Mouse (Mus musculus): ENCODE results near the gene Os9. TPM values are rescaled to one million over a fixed set of nuclear protein-coding genes. Genes with fewer than 3 reads are reported as not detected.
A peak's percentile ranks its signal among the peaks of the same experiment; 100 is the strongest.
"Not testable (repeated sequence)": the region's sequence is repeated elsewhere in the genome, so short reads cannot be mapped to it uniquely, and the experiment has no call there.

The Os9 gene
- total RNA-seq, 2 experiments from 2014 or later = 29.4 to 33.9 TPM

DNA sequence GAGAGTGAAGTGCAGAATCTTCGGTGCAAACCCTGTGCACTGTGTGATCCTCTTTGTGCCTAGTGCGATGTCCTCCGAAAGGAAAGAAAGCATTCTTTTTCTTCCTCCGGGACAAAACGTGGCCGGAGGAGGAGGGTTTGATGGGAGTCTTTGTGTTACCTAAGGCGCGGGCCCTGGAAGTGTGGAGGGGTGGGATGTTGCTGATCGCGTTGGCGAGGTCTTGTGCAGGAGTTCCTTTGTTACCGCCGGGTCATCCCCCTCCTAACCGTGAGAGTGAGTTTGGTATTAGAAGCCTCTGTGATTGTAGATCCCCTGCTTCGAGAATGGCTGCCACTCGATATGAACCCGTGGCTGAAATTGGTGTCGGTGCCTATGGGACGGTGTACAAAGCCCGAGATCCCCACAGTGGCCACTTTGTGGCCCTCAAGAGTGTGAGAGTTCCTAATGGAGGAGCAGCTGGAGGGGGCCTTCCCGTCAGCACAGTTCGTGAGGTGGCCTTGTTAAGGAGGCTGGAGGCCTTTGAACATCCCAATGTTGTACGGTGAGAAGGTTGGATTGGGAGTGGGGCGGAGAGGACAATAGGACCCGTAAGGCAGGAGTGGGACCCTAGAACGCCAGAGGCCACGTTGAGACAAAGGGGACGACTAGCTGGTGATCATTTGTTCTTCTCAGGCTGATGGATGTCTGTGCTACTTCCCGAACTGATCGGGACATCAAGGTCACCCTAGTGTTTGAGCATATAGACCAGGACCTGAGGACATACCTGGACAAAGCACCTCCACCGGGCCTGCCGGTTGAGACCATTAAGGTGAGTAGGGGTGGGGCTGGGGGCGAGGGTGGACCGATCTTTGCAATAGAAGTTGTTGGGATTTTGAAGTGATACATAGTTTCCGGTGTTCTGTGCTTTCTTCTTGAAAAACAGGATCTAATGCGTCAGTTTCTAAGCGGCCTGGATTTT, 56.7 kb downstream of the Os9 start:
- DNase-seq = no peak

DNA sequence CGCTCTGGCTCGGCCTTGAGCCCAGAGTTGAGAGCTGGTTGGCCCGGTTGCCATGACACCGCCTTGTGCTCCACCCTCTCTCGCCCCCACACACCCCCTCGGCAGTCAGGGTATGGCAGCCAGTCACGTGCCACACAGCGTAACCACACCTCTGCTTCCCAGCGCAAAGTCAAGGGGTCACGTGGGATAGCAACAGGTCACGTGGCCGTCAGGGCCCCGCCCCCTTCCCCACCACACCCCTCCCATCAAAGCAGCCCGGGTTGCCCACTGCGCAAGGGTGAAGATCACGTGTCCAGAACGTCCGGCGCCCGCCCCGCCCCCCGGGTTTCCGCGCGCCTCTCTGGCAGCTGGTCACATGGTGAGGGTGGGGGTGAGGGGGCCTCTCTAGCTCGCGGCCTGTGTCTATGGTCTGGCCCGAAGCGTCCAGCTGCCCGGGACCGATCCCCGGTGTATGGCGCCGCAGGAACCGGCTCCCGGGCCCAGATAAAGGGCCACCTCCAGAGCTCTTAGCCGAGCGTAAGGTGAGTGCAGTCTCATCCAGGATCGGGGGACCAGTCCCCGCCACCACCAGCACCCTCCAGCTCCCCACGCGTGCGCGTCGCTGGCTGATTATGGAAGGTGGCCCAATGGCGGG, 57.6 kb downstream of the Os9 start, which contains the start of gene Cdk4:
Cdk4 (plus strand) TSS at position 296 of the 634 bp plus-strand sequence.
- DNase-seq = peak; percentile 98

DNA sequence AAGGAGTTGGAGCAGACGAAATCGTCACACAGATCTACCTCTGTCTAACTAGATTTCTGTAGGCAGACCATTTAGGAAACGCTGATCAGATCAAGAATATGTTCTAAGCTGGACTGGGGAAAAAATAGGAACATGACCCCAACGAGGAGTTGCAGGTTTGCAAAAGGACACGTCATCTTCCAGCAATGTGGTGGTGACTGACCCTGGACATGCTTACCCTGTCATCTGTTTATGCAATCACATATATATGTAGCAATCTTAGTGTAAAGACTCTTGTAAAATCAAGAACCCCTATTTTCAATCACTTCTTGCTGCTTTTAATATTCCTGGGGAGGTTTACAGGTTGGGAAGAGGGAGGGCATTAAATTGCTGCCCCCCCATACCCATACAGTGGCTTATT, 58.4 kb downstream of the Os9 start:
- no peak for DNase-seq

DNA sequence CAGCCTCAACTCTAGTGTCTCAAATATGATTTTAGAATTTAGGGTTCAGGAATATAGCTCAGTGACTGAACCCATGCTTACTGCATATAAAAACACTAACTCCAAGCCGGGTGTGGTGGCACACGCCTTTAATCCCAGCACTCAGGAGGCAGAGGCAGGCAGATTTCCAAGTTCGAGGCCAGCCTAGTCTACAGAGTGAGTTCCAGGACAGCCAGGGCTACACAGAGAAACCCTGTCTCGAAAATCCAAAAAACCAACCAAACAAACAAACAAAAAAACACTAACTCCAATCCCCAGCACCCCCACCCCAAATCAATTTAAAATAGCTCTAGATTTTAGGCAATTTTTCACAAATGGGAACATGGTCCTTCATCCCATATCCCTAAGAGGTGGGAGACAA, 58.8 kb downstream of the Os9 start:
- not testable (repeated sequence) for DNase-seq

DNA sequence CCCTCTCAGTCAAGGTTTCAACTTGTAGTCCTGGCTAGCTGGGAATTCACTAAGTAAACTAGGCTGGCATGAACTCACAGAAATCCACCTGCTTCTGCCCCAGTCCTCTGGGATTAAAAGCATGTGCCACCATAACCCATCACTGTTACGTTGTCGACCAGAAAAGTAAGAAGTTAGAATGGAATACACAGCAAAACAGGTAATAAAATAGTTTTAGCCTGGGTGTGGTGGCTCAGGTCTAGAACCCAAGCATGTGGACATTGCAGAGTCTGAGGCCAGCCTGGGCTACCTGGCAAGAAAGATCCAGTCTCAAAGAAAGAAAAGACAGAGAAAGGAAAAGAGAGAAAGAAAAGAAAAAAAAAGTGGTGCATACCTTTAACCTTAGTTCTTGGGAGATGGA, 59.4 kb downstream of the Os9 start:
- no peak for DNase-seq

DNA sequence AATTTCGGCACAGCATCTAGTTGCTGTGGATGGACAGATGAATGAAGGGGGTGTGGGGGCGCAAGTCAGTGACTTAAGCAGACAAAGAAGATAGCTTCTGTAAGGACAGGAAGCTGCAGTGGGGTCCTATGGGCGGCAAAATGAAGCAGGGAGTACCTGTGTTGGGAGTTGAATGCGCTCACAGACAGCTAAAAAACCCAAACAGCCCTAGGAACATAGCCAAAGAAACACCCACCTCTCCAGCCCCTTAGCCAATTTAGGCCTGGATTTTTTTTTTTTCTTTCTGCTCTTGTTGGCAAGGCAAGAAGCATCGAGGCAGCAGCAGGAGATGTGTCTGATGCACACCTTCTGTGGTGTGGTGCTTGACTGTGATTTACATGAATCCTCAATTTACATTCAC, 59.8 kb downstream of the Os9 start:
- no peak for DNase-seq

DNA sequence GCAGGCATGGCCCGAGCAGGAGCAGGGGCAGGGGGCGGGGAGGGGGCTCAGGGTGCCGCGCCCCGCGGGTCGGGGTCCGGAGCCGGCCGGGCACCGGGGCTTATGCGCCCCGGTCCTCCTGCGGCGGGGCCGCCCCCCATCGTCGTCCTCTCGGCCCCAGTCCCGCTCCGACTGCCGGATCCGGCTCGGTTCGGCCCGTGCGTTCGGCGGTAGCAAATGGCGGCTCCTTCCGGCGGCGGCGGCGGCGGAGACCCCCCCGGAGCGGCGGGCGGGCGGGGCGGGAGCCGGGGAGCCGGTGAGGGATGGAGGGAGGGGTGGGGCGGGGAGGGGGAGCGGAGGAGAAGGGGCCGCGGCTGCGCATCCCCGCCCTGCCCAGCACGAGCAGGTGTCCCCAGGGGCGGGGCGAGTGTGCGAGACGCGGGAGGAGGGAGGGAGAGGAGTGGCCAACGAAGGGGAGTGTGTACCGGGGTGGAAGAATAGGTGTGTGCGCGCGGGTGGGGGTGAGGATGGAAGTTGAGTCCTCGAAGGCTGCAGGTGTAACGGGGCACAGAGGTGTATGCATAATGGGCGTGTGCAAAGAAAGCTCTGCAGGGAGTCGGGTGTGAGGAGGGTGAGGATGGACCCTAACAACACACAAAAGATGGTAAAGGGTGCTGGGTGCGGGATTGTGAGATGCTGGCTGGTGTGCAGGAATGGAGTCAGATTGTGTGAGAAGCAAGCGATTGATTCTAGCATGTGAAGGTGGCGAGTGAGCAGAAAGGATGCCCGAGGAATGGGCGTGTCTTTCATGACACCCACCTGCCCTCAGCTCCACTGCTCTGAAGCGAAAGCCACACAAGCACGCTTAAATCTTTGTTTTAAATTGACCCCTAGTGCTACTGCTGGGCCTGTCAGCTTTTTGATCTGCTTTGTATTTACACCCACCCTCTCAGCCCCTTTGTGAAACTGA, 60.7 kb downstream of the Os9 start, which contains the start of gene March9:
March9 (minus strand) TSS at position 217 of the 949 bp plus-strand sequence.
- no peak for DNase-seq

DNA sequence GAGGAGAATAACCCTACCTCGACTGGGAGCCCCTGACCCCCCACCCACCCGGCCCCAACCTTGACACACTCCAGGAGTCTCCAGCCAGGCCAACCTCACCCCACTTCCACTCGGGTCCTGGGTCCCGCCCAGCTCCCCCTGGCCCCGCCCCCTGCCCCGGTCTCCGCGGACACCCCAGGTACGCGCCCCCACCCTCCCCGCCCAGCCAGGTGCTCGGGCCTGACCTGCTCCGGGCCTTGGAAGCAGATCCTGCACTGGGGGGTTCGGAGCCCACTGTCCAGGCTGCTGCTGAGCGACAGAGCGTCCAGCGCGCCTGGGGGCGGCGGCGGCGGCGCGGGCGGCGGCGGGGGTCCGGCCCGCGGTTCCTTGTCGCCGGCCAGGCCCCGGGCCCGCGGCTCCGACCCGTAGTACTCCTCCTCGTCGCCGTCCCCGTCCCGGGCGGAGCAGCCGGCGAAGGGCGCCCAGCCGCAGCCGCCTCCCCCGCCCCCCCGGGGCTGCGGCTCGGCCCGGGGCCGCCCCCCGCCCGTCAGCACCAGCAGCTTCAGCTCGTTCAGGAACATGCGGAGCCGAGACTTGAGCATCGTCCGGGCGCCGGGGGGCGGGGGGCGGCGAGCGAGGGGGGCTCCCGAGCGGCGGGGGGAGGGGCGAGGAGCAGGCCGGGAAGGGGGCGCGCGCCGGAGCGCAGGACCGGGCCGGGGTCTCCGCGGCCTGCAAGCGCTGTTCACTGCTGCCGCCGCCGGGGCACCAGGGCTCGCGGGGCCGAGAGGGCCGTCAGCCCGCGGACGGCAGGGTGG, 61.6 kb downstream of the Os9 start:
- DNase-seq = no peak

DNA sequence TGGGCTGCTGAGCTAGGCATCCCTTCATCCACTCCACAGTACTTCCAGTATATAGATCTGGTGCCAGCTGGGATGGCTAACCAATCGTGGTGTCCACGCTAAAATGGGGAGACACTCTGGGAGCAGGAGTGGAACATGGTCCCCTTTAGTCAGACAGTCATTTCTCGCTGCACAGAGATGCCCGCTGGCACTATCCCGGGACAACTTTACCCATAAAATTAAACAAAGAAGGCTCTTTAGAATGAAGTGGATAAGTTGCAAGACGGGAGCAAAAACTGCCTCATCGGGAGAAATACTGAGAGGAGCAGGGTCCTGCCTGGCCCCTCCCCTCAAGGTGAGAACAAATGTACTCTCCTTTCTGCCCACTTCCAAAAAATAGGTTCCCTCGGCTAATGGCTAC, 62.2 kb downstream of the Os9 start:
- no peak for DNase-seq

DNA sequence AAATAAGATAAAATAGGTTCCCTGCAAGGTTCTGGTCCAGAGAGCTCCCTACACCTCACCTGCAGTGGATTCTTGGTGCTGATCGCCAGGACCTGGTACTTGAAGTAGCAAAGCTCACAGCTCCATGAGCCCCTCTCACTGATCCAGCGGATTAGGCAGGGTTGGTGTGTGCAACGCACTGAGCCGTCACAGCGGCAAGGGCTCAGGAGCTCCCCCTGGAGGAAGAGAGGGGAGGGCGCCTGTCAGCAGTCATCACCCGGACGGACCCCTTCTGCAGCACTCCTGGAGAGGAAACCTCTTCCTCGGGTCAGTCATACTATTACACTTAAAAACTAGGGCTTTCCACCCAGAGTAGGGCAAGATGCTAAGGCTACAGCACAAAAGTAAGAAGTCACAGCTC, 62.8 kb downstream of the Os9 start:
- DNase-seq = peak; percentile 79

DNA sequence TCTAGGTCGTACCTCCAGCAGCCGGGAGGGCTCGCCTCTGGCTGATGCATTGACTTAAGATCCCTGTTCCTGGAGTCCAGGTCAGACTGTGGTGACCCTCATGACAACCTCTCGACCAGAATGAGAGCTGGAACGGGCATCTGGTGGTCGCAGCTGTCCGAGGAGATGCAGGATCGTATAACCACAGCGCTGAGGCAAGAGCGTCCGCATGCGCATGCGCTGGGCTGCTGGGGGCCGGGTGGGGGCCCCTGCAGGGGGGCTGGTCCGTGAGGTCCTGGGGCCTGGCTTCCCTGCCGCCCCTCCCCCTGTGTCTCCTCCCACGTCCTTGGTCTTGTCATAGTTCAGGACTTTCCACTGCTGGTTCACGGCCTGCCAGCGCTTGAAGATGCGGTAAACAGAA, 64.4 kb downstream of the Os9 start:
- DNase-seq = no peak

DNA sequence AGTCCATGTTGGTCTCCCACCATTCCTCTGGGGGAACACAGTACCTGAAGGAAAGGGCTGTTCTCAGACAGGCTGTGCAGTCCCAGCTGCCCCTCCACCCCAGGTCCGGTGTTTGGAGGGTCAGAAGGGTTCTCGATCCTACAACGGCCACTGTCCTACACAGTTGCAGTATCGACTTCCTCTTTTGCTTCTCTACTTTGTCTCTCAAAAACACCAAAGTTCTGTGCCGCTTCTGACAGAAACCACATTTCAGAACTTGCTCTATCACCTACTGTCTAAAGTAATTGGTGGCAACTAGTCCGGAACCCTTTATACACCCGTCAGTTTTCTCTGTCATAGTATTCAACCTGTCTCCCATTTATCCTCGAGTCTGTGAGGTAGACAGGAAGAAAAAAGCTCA, 65.5 kb downstream of the Os9 start:
- no peak for DNase-seq

DNA sequence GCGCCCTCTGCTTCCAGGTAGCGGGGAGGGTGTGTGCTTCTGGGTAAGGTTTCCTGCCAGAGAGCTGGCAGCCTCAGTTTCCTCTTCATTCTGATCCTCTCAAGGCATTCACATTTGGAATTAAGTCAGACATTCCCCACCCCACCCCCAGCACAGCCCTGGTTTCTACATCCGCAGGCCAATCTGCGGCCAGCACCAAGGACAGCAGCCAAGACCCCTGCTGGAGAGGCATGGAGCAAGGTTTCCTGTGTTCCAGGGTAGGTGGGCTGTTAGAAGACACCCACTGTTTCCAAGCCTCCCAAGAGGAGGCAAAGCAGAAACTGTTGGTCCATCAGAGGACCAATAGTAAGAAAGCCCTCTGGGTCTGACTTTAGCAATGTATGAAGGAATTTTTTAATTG, 66.3 kb downstream of the Os9 start:
- no peak for DNase-seq

DNA sequence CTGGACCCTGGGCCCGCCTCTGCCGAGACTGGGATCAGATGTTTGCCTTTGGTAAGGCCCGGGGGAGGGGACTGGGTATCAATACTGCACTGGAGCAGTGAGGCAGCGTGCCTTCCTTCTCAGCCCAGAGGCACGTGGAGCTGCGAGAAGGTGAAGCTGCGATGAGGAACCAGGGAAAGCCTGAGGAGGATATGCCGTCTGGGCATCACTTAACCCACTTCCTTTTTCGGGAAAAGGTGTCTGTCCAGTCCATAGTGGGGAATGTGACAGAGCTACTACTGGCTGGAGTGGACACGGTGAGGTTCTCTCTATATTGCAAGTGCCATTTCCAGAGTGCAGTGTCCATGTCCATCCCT, 70.8 kb downstream of the Os9 start:
- no peak for DNase-seq

DNA sequence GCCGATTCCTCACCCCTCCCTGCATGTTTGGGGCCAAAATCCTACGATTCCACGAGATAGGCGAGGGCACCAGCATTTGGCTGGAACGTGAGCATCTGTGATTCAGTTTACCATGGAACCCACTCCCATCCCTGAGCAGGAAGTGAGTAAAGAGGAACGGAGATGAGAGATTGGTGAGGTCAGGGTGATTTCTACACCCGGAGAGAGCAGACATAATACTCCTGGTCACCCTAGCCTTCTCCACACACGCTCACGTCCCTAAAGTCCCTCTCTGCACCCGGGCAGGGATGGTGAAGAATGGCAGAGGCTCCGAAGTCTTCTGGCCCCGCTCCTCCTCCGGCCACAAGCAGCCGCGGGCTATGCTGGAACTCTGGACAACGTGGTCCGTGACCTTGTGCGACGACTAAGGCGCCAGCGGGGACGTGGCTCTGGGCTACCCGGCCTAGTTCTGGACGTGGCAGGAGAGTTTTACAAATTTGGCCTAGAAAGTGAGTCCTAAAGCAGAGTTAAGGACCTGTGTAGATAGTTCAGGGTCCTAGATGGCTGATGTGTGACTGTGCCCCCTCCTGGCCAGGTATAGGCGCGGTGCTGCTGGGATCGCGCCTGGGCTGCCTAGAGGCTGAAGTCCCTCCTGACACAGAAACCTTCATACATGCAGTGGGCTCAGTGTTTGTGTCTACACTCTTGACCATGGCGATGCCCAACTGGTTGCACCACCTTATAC, 71.4 kb downstream of the Os9 start:
- no peak for DNase-seq

DNA sequence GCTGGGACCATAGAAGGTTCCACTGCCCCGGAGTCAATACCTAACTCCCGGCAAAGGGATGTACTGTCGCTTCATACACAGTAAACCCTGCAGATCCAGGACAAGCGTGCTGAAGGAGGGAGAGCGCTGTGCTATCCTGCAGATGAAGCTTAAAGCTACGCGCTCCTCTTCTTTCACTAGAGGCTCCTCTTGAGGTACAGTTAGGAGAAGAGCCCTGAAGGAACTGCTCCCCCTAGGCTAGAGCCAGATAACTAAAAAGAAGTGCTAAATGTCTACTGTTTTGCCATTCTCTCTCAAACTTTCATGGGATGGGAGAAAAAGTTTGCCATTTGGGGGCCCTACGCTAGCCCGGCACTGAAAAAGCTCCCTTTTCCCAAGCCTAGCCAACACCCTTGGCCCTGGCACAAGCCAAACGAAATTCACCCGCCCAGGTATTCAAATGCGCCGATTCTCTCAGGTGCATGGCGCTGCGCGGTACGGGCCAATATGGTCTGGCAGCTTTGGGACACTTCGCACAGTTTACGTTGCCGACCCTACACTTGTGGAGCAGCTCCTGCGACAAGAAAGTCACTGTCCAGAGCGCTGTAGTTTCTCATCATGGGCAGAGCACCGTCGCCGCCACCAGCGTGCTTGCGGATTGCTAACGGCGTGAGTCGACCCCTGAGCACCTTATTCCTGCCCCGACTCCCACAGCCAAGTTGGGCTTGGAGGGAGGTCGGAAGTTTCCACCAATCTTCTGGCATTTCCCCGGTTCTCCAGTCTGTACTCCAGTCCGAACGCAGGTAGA, 72.1 kb downstream of the Os9 start:
- no peak for DNase-seq

DNA sequence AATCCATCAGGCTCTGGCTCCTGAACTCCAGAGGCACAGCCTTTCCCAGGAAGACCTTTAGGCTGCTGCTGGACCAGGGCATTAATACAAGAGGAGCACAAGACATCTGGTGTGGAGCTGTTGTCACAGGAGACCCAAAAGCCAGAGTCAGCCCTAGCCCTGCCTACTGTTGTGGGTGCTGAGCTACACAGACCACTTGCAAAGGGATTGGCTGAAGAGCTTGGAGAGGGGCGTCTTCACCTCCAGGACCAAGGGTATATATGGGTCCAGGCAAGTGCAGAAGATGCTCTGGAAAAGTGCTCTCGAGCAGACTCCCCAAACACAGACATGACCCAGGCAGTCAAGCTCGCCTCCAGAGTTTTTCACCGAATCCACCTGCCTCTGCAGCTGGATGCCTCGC, 73.0 kb downstream of the Os9 start, which contains the start of gene Cyp27b1:
Cyp27b1 (plus strand) TSS at position 297 of the 400 bp plus-strand sequence.
- no peak for DNase-seq

All from gastrocnemius, postnatal 10 days (tissue).